Mouse (Mus musculus) midbrain, embryonic 12.5 days (tissue): Measurements from ENCODE around the gene Zfp593. TPM values are rescaled to one million over a fixed set of nuclear protein-coding genes. Genes with fewer than 3 reads are reported as not detected.
"Not testable (repeated sequence)": the region's sequence is repeated elsewhere in the genome, so short reads cannot be mapped to it uniquely, and the experiment has no call there.

Experiments used
- ATAC-seq: fragments of 200-750 bp; cut with Nextera tagmentation; 2 replicates; pipeline ENCODE4 v1.8.0; 2017; ENCODE audit warnings: low read depth, moderate TSS enrichment, moderate library complexity; ENCODE audit not compliant: low FRiP score
- H3K27ac ChIP-seq: fragments of 300-500 bp; sonication (generic); replicated peaks from 2 replicates; pipeline ENCODE4 v1.5.1; 2016; ENCODE audit warnings: mild to moderate bottlenecking
- H3K27me3 ChIP-seq: fragments of 300-500 bp; sonication (generic); 2 replicates; pipeline ENCODE4 v1.6.1; 2016; ENCODE audit warnings: mild to moderate bottlenecking
- H3K36me3 ChIP-seq: fragments of 300-500 bp; sonication (generic); 2 replicates; pipeline ENCODE4 v1.6.1; 2016
- H3K4me1 ChIP-seq: fragments of 300-500 bp; sonication (generic); 2 replicates; pipeline ENCODE4 v1.6.1; 2016
- H3K4me2 ChIP-seq: fragments of 300-500 bp; sonication (generic); replicated peaks from 2 replicates; pipeline ENCODE4 v1.6.1; 2016; ENCODE audit warnings: mild to moderate bottlenecking, moderate library complexity
- H3K4me3 ChIP-seq: fragments of 300-500 bp; sonication (generic); 2 replicates; pipeline ENCODE4 v1.5.1; 2016; ENCODE audit warnings: mild to moderate bottlenecking
- H3K9ac ChIP-seq: fragments of 300-500 bp; sonication (generic); replicated peaks from 2 replicates; pipeline ENCODE4 v1.6.1; 2016; ENCODE audit warnings: mild to moderate bottlenecking, moderate library complexity
- H3K9me3 ChIP-seq: fragments of 300-500 bp; sonication (generic); 2 replicates; pipeline ENCODE4 v1.6.1; 2016; ENCODE audit warnings: mild to moderate bottlenecking
- WGBS: fragments of 180-500 bp; shearing (Covaris S2); methylation state at CpG from one replicate; pipeline ENCODE4 v1.1.7; 2016; 5-methylcytosine and 5-hydroxymethylcytosine counted together
- polyA plus RNA-seq: library from polyadenylated mRNA; unstranded; fragments of >200 nt; fragmentation: Nextera tagmentation; extraction: Ambion mirVana; gene quantifications from 2 replicates; pipeline ENCODE4 v1.2.1, GENCODE M21; 2016

Gene Zfp593
- polyA plus RNA-seq, 1 experiment from 2014 or later = 19.6 TPM

DNA sequence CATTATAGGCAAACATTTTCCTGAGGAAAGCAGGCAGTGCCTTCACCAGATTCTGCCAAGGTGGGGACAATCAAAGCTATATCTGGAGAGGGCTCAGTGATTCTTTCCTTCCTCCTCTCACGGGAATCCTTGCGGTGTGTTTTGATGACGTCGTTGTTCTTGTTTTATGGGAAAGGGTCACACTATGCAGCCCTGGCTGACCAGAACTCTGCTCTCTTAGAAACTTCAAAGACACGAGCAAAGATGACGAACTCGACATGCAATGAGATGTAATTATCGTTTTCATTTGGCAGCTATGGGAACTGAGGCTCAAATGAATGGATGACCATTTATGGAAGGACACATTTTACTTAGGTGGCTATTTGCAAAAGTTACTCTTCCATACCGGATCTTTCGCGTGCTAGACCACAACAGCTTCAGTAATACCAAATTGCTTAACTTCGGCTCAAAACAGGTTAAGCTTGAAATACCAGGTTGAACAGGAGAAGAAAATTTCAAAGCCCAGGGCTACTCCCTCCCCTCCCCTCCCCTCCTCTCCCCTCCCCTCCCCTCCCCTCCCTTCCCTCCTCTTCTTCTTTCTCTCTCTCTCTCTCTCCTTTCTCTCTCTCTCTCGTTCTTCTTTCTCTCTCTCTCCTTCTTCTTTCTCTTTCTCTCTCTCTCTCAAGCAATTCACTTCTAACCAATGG lies 27.5 kb upstream of the Zfp593 start:
- Histone ChIP-seq H3K4me1 (0 out of 2 replicates have a peak, but pooled peaks cover 3% of the 10 kb centered on the region), H3K27ac (no peak overlapping the region), H3K36me3 (peaks cover 23% of the 10 kb centered on the region), H3K9ac (no peak overlapping the region), H3K4me3 (no peak overlapping the region), H3K9me3 (no peaks in the 10 kb centered on the region), H3K27me3 (no peaks in the 10 kb centered on the region), H3K4me2 (no peak overlapping the region; the same call in 1 of the 2 replicates)
- ATAC-seq = no peak
- 37% methylated on average over 12 of the region's 13 CpGs for WGBS

DNA sequence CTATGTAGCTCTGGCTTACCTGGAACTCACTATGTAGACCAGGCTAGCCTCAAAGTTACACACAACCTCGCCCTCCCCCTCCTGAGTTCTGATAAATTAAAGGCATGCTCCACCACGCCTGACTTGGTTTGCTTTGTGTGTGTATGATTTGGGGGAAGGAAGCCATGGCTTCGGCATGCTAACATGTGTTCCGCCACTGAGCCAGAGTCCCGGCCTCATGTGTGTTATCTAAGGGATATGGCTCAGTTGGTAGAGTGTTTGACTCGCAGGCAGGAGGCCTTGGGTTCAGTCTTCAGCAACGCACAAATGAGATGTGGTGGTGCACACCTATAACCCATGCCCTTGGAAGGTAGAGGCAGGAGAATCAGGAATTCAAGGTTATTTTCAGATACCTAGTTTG lies 26.6 kb upstream of the Zfp593 start:
- Histone ChIP-seq H3K4me2 (no peak overlapping the region), H3K9ac (no peak overlapping the region), H3K4me1 (0 out of 2 replicates have a peak, but pooled peaks cover 3% of the 10 kb centered on the region), H3K27me3 (no peaks in the 10 kb centered on the region), H3K36me3 (peaks cover 14% of the 10 kb centered on the region), H3K4me3 (no peak overlapping the region), H3K9me3 (no peaks in the 10 kb centered on the region), H3K27ac (no peak overlapping the region)
- no peak for ATAC-seq
- 83% methylated on average over 7 of the region's 7 CpGs for WGBS

DNA sequence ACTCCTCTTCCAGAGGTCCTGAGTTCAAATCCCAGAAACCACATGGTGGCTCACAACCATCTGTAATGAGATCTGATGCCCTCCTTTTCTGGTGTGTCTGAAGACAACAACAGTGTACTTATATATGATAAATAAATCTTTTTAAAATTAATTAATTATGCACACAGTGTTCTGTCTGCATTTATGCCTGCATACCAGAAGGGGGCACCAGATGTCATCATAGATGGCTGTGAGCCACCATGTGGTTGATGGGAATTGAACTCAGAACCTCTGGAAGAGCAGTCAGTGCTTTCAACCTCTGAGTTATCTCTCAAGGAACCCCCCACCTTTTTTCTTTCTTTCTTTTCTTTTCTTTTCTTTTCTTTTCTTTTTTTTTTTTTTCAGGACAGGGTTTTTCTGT lies 24.2 kb upstream of the Zfp593 start:
- H3K27me3 ChIP-seq, H3K4me3 ChIP-seq, H3K9me3 ChIP-seq, H3K4me2 ChIP-seq, ATAC-seq, H3K36me3 ChIP-seq, H3K9ac ChIP-seq, H3K4me1 ChIP-seq, H3K27ac ChIP-seq: not testable (repeated sequence)

DNA sequence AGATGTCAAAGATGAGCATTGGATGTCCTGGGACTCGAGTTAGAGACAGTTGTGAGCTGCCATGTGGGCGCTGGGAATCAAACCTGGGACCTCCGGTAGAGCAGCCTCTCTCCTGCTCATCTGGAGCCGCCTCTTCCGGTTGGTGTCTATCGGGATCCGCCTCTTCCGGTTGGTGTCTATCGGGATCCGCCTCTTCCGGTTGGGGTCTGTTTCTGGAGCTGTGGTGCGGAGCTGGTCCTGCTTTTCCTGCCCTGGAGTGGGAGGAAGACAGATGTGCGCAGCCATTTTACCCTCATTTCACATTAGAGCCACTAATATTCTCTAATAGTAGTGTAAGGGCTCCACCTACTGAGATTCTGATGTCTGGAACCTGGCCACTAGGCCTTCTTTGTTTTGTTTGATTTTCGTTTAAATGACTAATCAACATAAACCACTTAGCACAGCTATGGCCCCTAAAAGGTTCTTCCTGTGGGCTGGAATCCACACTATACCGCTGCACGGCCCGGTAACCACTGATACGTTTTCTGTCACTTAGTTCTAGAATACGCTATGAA lies 22.8 kb upstream of the Zfp593 start:
- H3K27ac ChIP-seq = no peak overlapping the region
- 88% methylated on average over 19 of the region's 19 CpGs for WGBS
- no peaks in the 10 kb centered on the region for H3K36me3 ChIP-seq
- no peak for ATAC-seq
- H3K9me3 ChIP-seq = no peaks in the 10 kb centered on the region
- 0 out of 2 replicates have a peak, but pooled peaks cover under 1% of the 10 kb centered on the region for H3K4me1 ChIP-seq
- H3K4me2 ChIP-seq = no peak overlapping the region
- H3K4me3 ChIP-seq = no peak overlapping the region
- no peak overlapping the region for H3K9ac ChIP-seq
- H3K27me3 ChIP-seq = no peaks in the 10 kb centered on the region

DNA sequence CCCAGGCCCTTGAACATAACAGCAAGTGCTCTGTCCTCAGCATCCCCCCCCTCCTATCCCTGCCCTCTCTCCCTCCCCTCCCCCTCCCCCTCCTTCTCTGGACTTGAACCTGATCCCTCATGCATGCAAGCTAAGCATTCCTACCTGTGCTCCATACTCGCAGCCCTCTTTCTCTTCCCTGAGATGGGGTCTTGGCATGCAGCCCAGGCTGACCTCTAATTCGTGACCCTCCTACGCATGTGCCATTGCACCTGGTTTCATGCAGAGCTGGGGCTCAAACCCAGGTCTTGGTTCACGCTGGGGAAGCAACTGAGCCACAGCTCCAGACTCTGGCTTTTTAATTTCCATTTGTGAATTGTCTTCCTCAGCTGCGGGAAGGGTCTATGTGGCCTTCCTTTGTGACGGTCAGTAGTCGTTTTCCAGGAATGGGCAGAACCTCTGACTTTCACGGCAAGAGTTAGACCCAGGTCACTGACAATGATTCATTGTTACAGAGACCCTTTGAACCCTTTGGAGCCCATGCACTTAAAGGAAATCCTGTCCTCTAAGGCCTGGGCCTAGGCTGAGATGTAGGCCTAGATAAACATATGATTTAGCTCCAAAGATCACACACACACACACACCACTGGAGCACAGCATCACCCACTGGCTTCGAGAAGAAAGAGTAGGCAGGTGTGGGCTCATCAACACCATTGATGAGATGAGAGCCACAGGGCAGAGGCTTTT lies 20.6 kb upstream of the Zfp593 start:
- Histone ChIP-seq H3K27me3 (no peaks in the 10 kb centered on the region), H3K9ac (no peak overlapping the region), H3K4me1 (no peaks in the 10 kb centered on the region), H3K9me3 (no peaks in the 10 kb centered on the region), H3K27ac (no peak overlapping the region), H3K4me3 (no peak overlapping the region), H3K36me3 (no peaks in the 10 kb centered on the region), H3K4me2 (no peak overlapping the region)
- no peak for ATAC-seq
- 71% methylated on average over 9 of the region's 9 CpGs for WGBS

DNA sequence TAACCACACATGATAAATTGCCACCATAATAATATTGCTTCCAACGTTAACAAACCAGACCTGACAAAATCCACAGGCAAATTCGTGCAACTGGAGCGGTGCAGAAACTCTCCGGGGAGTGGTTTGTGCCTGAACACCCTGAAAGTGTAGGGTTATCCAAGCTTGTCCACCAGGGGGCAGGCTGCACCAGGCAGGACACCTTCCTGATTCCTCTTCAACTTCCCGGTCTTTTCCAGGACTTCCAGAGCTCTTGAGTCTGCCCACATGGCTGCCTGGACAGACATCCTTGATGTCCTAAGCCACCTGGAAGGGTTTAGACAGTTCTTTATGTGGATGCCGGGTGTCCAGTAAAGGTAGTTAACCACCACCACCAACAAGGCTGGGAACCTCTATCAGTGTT lies 17.8 kb upstream of the Zfp593 start:
- Histone ChIP-seq H3K9me3 (no peaks in the 10 kb centered on the region), H3K4me3 (no peak overlapping the region), H3K9ac (no peak overlapping the region), H3K4me2 (no peak overlapping the region), H3K27me3 (no peaks in the 10 kb centered on the region), H3K27ac (no peak overlapping the region), H3K36me3 (no peaks in the 10 kb centered on the region), H3K4me1 (no peaks in the 10 kb centered on the region)
- 39% methylated on average over 6 of the region's 6 CpGs for WGBS
- no peak for ATAC-seq

DNA sequence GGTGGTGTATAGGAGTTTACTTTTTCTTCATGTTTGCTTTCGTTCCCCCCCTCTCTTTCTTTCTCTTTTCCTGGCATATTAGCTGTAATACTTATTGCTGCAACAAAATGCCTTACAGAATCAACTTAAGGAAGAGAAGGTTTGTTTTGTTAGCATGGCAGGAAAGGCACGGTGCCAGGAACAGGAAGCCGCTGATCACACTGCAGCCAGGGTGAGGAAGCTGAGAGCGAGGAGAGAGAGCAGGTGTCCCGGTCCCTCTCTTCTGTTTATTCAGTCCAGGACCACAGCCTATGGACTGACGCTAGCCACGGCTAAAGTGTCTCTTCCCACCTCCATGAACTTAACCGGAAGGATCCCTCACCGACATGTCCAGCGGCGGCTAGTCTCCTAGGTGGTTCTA lies 13.0 kb upstream of the Zfp593 start:
- H3K4me3 ChIP-seq = no peak overlapping the region
- peaks cover 37% of the 10 kb centered on the region for H3K4me1 ChIP-seq
- no peaks in the 10 kb centered on the region for H3K36me3 ChIP-seq
- no peak overlapping the region for H3K27ac ChIP-seq
- 59% methylated on average over 11 of the region's 11 CpGs for WGBS
- ATAC-seq = no peak
- H3K4me2 ChIP-seq = no peak overlapping the region
- no peaks in the 10 kb centered on the region for H3K9me3 ChIP-seq
- peaks cover 36% of the 10 kb centered on the region for H3K27me3 ChIP-seq
- H3K9ac ChIP-seq = no peak overlapping the region

DNA sequence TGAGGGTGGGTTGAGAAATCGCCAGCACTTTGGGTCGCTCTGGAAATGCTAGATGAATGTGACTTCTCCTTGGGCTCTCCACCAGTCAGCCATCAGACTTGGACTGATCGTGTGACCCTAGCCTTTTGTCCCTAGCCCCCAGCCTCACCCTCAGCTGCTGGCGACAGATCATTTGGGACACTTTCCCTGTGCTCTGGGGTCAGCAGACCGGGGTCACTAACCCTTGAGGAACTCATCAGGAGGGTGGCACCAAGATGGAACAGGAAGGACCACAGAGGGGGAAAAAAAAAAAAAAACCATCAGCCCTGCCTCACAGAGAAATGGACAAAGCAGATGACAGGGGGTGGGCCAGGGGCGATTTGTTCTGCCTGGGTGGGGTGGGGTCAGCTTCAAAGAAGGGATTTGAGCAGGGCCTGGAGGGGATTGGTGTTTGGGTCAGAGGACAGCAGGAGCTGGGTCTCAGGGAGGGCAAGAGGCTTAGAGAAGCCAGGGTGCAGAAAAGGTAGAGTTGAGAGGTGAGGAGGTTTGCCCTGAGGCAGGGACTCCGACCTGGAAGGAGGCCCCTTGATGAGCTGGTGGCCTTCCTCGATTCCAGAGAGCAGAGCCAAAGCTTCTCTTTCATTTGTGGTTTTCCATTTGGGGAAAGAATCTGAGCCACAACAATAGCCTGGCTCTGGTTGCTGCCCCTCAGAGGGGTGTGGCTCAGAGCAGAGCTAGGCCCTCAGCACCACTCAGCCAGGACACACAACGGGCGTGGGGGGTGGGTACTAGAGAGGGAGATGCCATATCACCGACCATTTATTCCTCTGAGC lies 12.0 kb upstream of the Zfp593 start:
- H3K9me3 ChIP-seq = no peaks in the 10 kb centered on the region
- H3K9ac ChIP-seq = no peak overlapping the region
- ATAC-seq = no peak
- H3K36me3 ChIP-seq = no peaks in the 10 kb centered on the region
- WGBS = 6% methylated on average over 11 of the region's 11 CpGs
- peaks cover 47% of the 10 kb centered on the region for H3K4me1 ChIP-seq
- H3K4me2 ChIP-seq = no peak overlapping the region
- H3K4me3 ChIP-seq = no peak overlapping the region
- peaks cover 45% of the 10 kb centered on the region for H3K27me3 ChIP-seq
- H3K27ac ChIP-seq = no peak overlapping the region

DNA sequence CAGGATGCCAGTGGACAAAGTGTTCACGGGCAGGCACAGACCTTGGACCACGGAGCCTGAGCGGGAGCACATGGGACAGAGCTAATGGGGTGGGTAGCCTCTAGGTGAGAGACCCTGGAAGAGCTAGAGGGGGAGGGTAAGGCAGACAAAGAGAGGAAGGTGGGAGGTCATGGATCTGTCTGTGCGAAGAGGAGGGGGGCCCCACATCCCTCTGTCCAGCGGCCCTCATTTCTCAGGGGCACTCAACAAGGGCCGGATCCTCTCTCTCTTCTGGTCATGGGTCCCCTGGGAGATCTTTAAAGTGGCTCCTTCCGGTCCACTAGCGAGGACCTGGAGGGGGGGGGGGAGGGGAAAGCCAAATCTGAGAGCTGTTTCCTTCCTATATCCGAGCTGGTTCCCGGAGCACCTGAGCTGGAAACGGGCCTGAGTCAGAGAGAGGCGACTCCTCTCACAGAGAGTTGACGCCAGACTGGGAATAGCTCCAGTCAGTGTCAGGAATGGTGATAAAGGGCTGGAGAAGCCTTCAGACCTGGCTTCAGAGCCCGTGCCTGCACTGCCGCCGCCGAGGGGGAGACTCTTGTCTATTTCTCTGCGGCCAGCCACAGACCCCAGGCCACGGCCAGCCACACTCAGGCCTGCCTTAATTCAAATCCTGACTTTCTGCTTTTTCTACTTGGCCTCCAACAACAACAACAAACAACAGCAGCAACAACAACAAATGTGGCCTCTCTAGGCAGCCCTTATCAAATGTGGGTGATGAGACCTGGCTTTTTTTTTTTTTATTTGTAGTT lies 11.2 kb upstream of the Zfp593 start:
- 4% methylated on average over 19 of the region's 19 CpGs for WGBS
- Histone ChIP-seq H3K9ac (0 out of 2 replicates have a peak overlapping the region, but pooled peaks have one; percentile 11), H3K27me3 (peaks cover 53% of the 10 kb centered on the region), H3K4me3 (no peak overlapping the region), H3K4me1 (peaks cover 55% of the 10 kb centered on the region), H3K36me3 (no peaks in the 10 kb centered on the region), H3K9me3 (no peaks in the 10 kb centered on the region), H3K4me2 (peak overlapping the region; percentile 23), H3K27ac (no peak overlapping the region)
- ATAC-seq = no peak

DNA sequence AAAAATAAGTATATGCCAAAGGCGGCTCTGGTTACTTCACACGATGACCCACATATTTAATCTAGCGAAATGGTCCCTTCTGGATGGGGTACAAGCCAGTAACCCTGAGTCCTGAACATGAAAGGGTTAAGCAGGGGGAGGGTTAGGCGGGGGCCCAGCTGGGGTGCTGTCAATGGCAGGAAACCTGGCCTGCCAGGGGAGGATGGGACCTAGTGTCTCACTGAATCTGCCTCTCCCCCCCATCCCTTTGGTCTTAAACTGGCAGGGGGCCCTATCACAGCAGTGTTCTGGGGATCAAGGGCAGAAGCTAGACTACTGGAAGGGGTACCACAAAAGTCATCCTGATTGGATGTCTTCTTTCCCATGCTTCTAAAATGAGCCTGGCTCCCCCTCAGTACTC lies 10.5 kb upstream of the Zfp593 start:
- H3K27me3 ChIP-seq = peaks cover 61% of the 10 kb centered on the region
- H3K36me3 ChIP-seq = no peaks in the 10 kb centered on the region
- no peak overlapping the region for H3K27ac ChIP-seq
- no peak overlapping the region for H3K9ac ChIP-seq
- ATAC-seq = no peak
- no peak overlapping the region for H3K4me3 ChIP-seq
- H3K4me1 ChIP-seq = peaks cover 62% of the 10 kb centered on the region
- H3K4me2 ChIP-seq = no peak overlapping the region
- no peaks in the 10 kb centered on the region for H3K9me3 ChIP-seq
- 16% methylated on average over 4 of the region's 4 CpGs for WGBS

DNA sequence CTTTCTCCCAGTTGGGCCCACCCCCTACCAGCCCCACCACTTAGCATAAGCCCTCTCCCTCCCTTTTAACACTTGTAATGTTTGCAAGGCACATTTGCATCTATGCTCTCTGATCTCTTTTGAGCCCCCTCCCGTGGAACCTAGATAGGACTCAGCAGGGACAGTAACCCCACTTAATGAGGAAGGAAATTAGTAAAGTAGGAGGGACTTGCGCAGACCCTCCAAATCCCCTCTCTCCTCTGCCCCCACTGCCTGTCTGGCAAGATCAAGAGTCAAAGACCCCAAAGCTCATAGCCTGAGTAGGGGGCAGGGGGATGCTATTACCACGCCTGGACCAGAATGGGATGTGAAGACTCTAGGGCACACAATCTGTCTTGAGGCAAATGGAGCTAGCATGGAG lies 9.4 kb upstream of the Zfp593 start:
- no peak overlapping the region for H3K4me3 ChIP-seq
- H3K27ac ChIP-seq = no peak overlapping the region
- 2% methylated on average over 3 of the region's 3 CpGs for WGBS
- no peaks in the 10 kb centered on the region for H3K36me3 ChIP-seq
- no peak overlapping the region for H3K9ac ChIP-seq
- no peaks in the 10 kb centered on the region for H3K9me3 ChIP-seq
- no peak overlapping the region for H3K4me2 ChIP-seq
- peaks cover 73% of the 10 kb centered on the region for H3K4me1 ChIP-seq
- no peak for ATAC-seq
- peaks cover 71% of the 10 kb centered on the region for H3K27me3 ChIP-seq
